Mouse (Mus musculus): ENCODE measurements around the gene Wscd2. TPM values are rescaled to one million over a fixed set of nuclear protein-coding genes. Genes with fewer than 3 reads are reported as not detected.

Wscd2 gene
- total RNA-seq, 1 experiment, result 2.6 TPM

DNA sequence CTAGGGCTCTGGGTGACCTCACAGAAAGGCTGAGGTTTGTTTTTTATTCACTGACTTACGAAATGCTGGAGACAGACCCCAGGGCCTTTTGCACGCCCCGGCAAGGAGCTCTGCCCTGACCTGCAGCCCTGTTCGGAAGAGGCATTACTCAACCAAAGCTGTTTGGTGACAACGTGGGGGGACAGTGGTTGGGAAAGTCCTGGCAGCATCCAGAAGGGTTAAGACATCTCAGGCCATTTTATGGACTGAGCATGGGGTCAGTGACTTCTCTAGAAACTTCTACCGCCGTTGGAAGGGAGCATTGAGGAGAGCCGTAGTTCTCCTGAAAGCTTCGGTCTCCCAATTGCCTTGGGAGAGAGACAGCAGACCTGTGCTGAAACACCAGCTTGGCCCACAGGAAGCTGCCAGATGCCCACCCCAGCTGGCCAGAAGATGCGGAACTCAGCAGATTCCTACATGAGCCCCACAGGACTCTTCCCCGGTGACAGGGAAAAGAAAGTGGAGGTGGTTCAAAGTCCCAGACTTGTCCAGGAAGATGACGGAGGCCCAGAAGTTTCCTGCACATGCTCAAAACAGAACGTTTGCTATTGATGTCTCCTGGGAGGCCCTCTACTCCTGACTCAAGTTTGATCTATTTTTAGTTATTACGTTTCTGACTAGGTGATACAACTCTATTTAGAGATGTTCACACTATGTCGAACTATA lies 145.9 kb downstream of the Wscd2 start:
- H3K4me3 ChIP-seq (ENCODE audit: insufficient read depth in 1 of 2, low read depth in 1 of 2, low read length in 2 of 2, poor library complexity in 1 of 2, severe bottlenecking in 1 of 2), result no peak overlapping the region
- no peak overlapping the region for H3K27ac ChIP-seq (ENCODE audit: insufficient read depth, low read depth, low read length, poor library complexity, severe bottlenecking)

DNA sequence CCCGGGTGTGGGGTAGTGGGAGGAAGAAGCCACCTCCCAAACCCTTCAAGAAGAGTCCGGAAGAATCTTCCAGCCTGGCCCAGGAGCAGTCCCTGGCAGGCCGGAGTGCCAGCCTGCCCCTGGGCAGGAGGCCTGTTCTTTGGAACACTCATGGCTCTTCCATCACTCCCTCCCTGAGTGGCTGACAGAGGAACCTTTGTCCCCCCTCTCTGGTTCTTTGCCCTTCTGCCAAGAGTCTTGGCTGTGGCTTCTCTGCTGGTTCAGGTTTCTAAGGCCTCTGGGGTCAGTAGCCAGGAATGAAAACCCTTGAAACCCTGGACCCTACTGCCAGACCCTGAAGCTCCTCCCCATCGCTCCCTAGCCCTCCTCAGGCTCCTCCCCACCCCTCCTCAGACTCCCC lies 147.5 kb downstream of the Wscd2 start:
- H3K4me1 ChIP-seq (ENCODE audit: control insufficient read depth in 2 of 2, insufficient read depth in 2 of 2, low read length in 2 of 2, poor library complexity in 1 of 2), result peaks cover 3 to 10% of the 10 kb centered on the region in 2 experiments; a peak in 3 of 4 replicates

More for the DNA sequence above, 145.9 kb downstream of the Wscd2 start:
- H3K9ac ChIP-seq (ENCODE audit: insufficient read depth, low read depth, low read length, poor library complexity, severe bottlenecking), result no peak overlapping the region
- H3K9me3 ChIP-seq (ENCODE audit: control insufficient read depth, insufficient read depth, low read depth, low read length), result no peaks in the 10 kb centered on the region
- peaks cover 3 to 21% of the 10 kb centered on the region in 2 experiments for H3K4me1 ChIP-seq (ENCODE audit: control insufficient read depth in 2 of 2, insufficient read depth in 2 of 2, low read length in 2 of 2, poor library complexity in 1 of 2)
- no peak for DNase-seq (ENCODE audit: low read depth, low spot score)
- TF ChIP-seq CHD2 (IDR thresholded peaks at IDR 0.05; ENCODE audit: low read depth, low read length), result no peak
- TF ChIP-seq ZNF384 (IDR thresholded peaks at IDR 0.05; ENCODE audit: low read depth, low read length), result no peak
- TF ChIP-seq HCFC1 (IDR thresholded peaks at IDR 0.05; ENCODE audit: borderline replicate concordance, insufficient read depth, low read length), result no peak
- TF ChIP-seq MAFK (IDR thresholded peaks at IDR 0.05; ENCODE audit: insufficient read depth, low read depth, low read length), result no peak
- no peak for TF ChIP-seq ZC3H11A (IDR thresholded peaks at IDR 0.05; ENCODE audit: borderline replicate concordance, low read depth, low read length)
- H3K36me3 ChIP-seq (ENCODE audit: control insufficient read depth, insufficient read depth, low read length, poor library complexity, severe bottlenecking), result no peaks in the 10 kb centered on the region
- in situ Hi-C loops (cut with MboI; ENCODE audit: low sequenced_read_pairs in 2 of 2, unreplicated experiment in 2 of 2), result no loop called here

DNA sequence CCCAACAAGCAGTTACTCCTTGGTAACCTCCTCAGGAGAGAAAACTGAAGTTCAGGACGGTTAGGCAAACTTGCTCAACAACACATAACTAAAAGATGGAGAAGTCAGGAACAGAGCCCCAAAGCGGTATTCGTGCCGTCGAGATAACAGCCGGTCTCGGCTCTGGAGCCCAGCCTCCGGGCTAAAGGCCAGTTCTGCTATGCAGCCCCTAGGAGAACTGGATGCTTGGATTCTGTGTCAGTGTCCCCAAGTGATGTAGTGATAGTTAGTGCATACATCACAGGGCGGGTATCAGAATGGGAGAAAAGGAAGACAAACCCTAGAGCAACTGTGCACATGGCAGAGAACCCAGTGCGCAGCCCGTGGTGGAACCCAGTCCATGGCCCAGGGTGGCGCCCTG lies 147.9 kb downstream of the Wscd2 start:
- Histone ChIP-seq H3K4me1 (ENCODE audit: control insufficient read depth in 2 of 2, insufficient read depth in 2 of 2, low read length in 2 of 2, poor library complexity in 1 of 2) (peaks cover 3 to 7% of the 10 kb centered on the region in 2 experiments; a peak in 3 of 4 replicates), H3K9ac (ENCODE audit: insufficient read depth, low read depth, low read length, poor library complexity, severe bottlenecking) (no peak overlapping the region), H3K4me3 (ENCODE audit: insufficient read depth in 1 of 2, low read depth in 1 of 2, low read length in 2 of 2, poor library complexity in 1 of 2, severe bottlenecking in 1 of 2) (no peak overlapping the region; a peak in 1 of 4 replicates), H3K9me3 (ENCODE audit: control insufficient read depth, insufficient read depth, low read depth, low read length) (no peaks in the 10 kb centered on the region), H3K27ac (ENCODE audit: insufficient read depth, low read depth, low read length, poor library complexity, severe bottlenecking) (no peak overlapping the region), H3K36me3 (ENCODE audit: control insufficient read depth, insufficient read depth, low read length, poor library complexity, severe bottlenecking) (no peaks in the 10 kb centered on the region)
- in situ Hi-C loops (cut with MboI; ENCODE audit: low sequenced_read_pairs in 2 of 2, unreplicated experiment in 2 of 2), result no loop called here
- no peak for TF ChIP-seq MAFK (IDR thresholded peaks at IDR 0.05; ENCODE audit: insufficient read depth, low read depth, low read length)
- no peak for TF ChIP-seq ZNF384 (IDR thresholded peaks at IDR 0.05; ENCODE audit: low read depth, low read length)
- TF ChIP-seq ZC3H11A (IDR thresholded peaks at IDR 0.05; ENCODE audit: borderline replicate concordance, low read depth, low read length), result no peak
- TF ChIP-seq CHD2 (IDR thresholded peaks at IDR 0.05; ENCODE audit: low read depth, low read length), result no peak
- DNase-seq (ENCODE audit: low read depth, low spot score), result no peak

More for the DNA sequence above, 147.5 kb downstream of the Wscd2 start:
- H3K36me3 ChIP-seq (ENCODE audit: control insufficient read depth, insufficient read depth, low read length, poor library complexity, severe bottlenecking), result no peaks in the 10 kb centered on the region
- DNase-seq (ENCODE audit: low read depth, low spot score), result no peak
- no peak overlapping the region for H3K27ac ChIP-seq (ENCODE audit: insufficient read depth, low read depth, low read length, poor library complexity, severe bottlenecking)
- no peaks in the 10 kb centered on the region for H3K9me3 ChIP-seq (ENCODE audit: control insufficient read depth, insufficient read depth, low read depth, low read length)
- no peak overlapping the region; a peak in 1 of 4 replicates for H3K4me3 ChIP-seq (ENCODE audit: insufficient read depth in 1 of 2, low read depth in 1 of 2, low read length in 2 of 2, poor library complexity in 1 of 2, severe bottlenecking in 1 of 2)
- TF ChIP-seq ZC3H11A (IDR thresholded peaks at IDR 0.05; ENCODE audit: borderline replicate concordance, low read depth, low read length), result no peak
- TF ChIP-seq CHD2 (IDR thresholded peaks at IDR 0.05; ENCODE audit: low read depth, low read length), result no peak
- TF ChIP-seq MAFK (IDR thresholded peaks at IDR 0.05; ENCODE audit: insufficient read depth, low read depth, low read length), result no peak
- no peak for TF ChIP-seq HCFC1 (IDR thresholded peaks at IDR 0.05; ENCODE audit: borderline replicate concordance, insufficient read depth, low read length)
- TF ChIP-seq ZNF384 (IDR thresholded peaks at IDR 0.05; ENCODE audit: low read depth, low read length), result no peak
- in situ Hi-C loops (cut with MboI; ENCODE audit: low sequenced_read_pairs in 2 of 2, unreplicated experiment in 2 of 2), result no loop called here
- H3K9ac ChIP-seq (ENCODE audit: insufficient read depth, low read depth, low read length, poor library complexity, severe bottlenecking), result no peak overlapping the region

DNA sequence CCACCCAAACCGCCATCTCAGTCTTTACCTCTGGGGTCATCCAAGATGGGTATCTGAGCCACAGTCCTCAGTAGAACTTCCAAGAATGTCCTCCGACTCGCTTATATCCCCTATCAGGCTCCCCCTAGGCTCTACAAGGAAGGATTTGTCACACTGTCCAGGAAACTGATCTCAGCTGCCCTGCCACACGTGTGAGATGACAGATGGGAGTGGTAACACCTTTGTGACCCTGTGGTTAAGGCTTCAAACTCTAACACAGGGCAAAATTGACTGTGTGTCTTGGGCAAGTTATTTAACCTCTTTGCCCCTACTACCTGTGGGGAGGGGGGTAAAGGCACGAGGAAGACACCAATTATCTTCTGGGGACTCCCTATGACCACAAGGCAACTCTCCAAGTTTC lies 149.0 kb downstream of the Wscd2 start:
- DNase-seq (ENCODE audit: low read depth, low spot score), result no peak
- H3K27ac ChIP-seq (ENCODE audit: insufficient read depth, low read depth, low read length, poor library complexity, severe bottlenecking), result no peak overlapping the region
- peaks cover 4 to 10% of the 10 kb centered on the region in 2 experiments; a peak in 3 of 4 replicates for H3K4me1 ChIP-seq (ENCODE audit: control insufficient read depth in 2 of 2, insufficient read depth in 2 of 2, low read length in 2 of 2, poor library complexity in 1 of 2)
- in situ Hi-C loops (cut with MboI; ENCODE audit: low sequenced_read_pairs in 2 of 2, unreplicated experiment in 2 of 2), result no loop called here
- no peaks in the 10 kb centered on the region for H3K36me3 ChIP-seq (ENCODE audit: control insufficient read depth, insufficient read depth, low read length, poor library complexity, severe bottlenecking)
- no peak overlapping the region for H3K9ac ChIP-seq (ENCODE audit: insufficient read depth, low read depth, low read length, poor library complexity, severe bottlenecking)
- TF ChIP-seq ZNF384 (IDR thresholded peaks at IDR 0.05; ENCODE audit: low read depth, low read length) (no peak), MAFK (IDR thresholded peaks at IDR 0.05; ENCODE audit: insufficient read depth, low read depth, low read length) (no peak), ZC3H11A (IDR thresholded peaks at IDR 0.05; ENCODE audit: borderline replicate concordance, low read depth, low read length) (no peak), CHD2 (IDR thresholded peaks at IDR 0.05; ENCODE audit: low read depth, low read length) (no peak), HCFC1 (IDR thresholded peaks at IDR 0.05; ENCODE audit: borderline replicate concordance, insufficient read depth, low read length) (no peak)
- no peak overlapping the region for H3K4me3 ChIP-seq (ENCODE audit: insufficient read depth in 1 of 2, low read depth in 1 of 2, low read length in 2 of 2, poor library complexity in 1 of 2, severe bottlenecking in 1 of 2)
- H3K9me3 ChIP-seq (ENCODE audit: control insufficient read depth, insufficient read depth, low read depth, low read length), result no peaks in the 10 kb centered on the region

Other genes starting within 250 kb of the Wscd2 start
- 7.1 and 11.6 TPM in 2 replicates for gene Sgsm1, start 179.5 kb upstream of the Wscd2 start, total RNA-seq (2012; rRNA removed)
- gene Aym1, start 133.0 kb upstream of the Wscd2 start, total RNA-seq (2012; rRNA removed), result 1.3 TPM in 1 of 2 replicates, not detected in the other
- 10.4 and 24.4 TPM in 2 replicates for gene Cmklr1, start 160.1 kb downstream of the Wscd2 start, total RNA-seq (2012; rRNA removed)
- gene 1700069L16Rik, start 234.4 kb downstream of the Wscd2 start, total RNA-seq (2012; rRNA removed), result not detected in 2 replicates
- gene Ficd, start 245.5 kb downstream of the Wscd2 start, total RNA-seq (2012; rRNA removed), result 8.6 and 10.5 TPM in 2 replicates